ENCODE assay signal across 12 mouse cellular contexts in genomic region chr1:181395234-181395828, GRCm38 (mm10). TPM values are rescaled to one million over a fixed set of nuclear protein-coding genes. Genes with fewer than 3 reads are reported as not detected.
A peak's percentile ranks its signal among the peaks of the same experiment; 100 is the strongest.
DNase-seq lines count a peak whose midpoint lies in the region; ATAC-seq and TF ChIP-seq lines count a peak whose summit lies in the region.
"Had no signal": no experiment of that assay in that cellular context is flagged by ENCODE, and none has a peak within 500 bp of the region (broad histone marks: within the 10 kb centered on the region; RNA-seq: fewer than 3 reads in every experiment).

No protein-coding gene starts in this region.

- H3K4me3 ChIP-seq in C2C12 (ENCODE audit: insufficient read depth, poor library complexity, severe bottlenecking), result no peak overlapping the region

- no peak overlapping the region for H3ac ChIP-seq in C2C12 (ENCODE audit: control insufficient read depth, insufficient read length, low read depth)

- H3K79me3 ChIP-seq in C2C12 (ENCODE audit: low read depth), result no peaks in the 10 kb centered on the region

- H3K36me3 ChIP-seq in C2C12 (ENCODE audit: control insufficient read depth, insufficient read depth), result no peaks in the 10 kb centered on the region

- DNase-seq in adrenal gland, postnatal 36 days, result peak; percentile 20 to 33
- no peak for DNase-seq in adrenal gland, adult 8-10 months
- peak; percentile 11 to 21 for DNase-seq in monocyte, adult 2 months (ENCODE audit: low read depth in 1 of 2, low spot score in 2 of 2)
- DNase-seq in gastrocnemius, postnatal 10 days, result no peak
- no peak for DNase-seq in embryo, embryonic 10.5 days (ENCODE audit: low spot score)
- DNase-seq: cerebellum, adult 2 months; kidney, adult 2 months had no signal

- no peaks in the 10 kb centered on the region for H3K79me2 ChIP-seq in C2C12 (ENCODE audit: control insufficient read depth, insufficient read depth)

- peak; percentile 97 for ATAC-seq in granulocyte monocyte progenitor cell, adult 5-6 weeks (replicated peaks; ENCODE audit: poor library complexity, severe bottlenecking)
- ATAC-seq in activated CD4-positive, CD25-positive, alpha-beta regulatory T cell, adult 4 months, result no peak

- no peaks in the 10 kb centered on the region for H3K27me3 ChIP-seq in C2C12 (ENCODE audit: control insufficient read depth, insufficient read depth, insufficient read length)

- TF ChIP-seq CTCF in C2C12 (IDR thresholded peaks at IDR 0.05; ENCODE audit: control insufficient read depth, insufficient read depth, insufficient read length), result no peak

TF ChIP-seq in C2C12, 6 proteins besides CTCF, POLR2A, EP300 and RAD21:
- TF ChIP-seq CEBPB (IDR thresholded peaks at IDR 0.05; ENCODE audit: low read depth), result peak; percentile 26
- peak; percentile 18 for TF ChIP-seq USF1 (IDR thresholded peaks at IDR 0.05; ENCODE audit: low read depth)
- peak; percentile 81 for TF ChIP-seq MYOD1 (IDR thresholded peaks at IDR 0.05; ENCODE audit: control insufficient read depth, insufficient read length, low read depth)
- TF ChIP-seq FOSL1 (IDR thresholded peaks at IDR 0.05; ENCODE audit: insufficient read depth, low read length, poor library complexity, severe bottlenecking), result no peak

RNA-seq across cellular contexts. Expression of gene Cnih3, which starts 42.9 kb away (rescaled TPM):
- total RNA-seq in adrenal gland, postnatal 36 days (2021), result not detected
- total RNA-seq in adrenal gland, adult 8-10 months (2022), result under 1 TPM in 2 of 4 experiments, not detected in 2; 0.14 to 0.25 TPM
- 0.07 TPM for polyA plus RNA-seq in C2C12 (2012; fragmentation: generic; extraction: Trizol)
- total RNA-seq in granulocyte monocyte progenitor cell, adult 5-6 weeks (2014; fragmentation: Nextera tagmentation), result not detected in 2 replicates
- not detected in 2 replicates for total RNA-seq in granulocyte monocyte progenitor cell, adult 5-6 weeks (2017)
- polyA plus RNA-seq in activated CD4-positive, CD25-positive, alpha-beta regulatory T cell, adult 4 months (2017; shearing (Covaris generic)), result not detected
- total RNA-seq in gastrocnemius, postnatal 10 days (2021), result under 1 TPM; 0.18 to 0.42 TPM
- total RNA-seq: gastrocnemius, adult 8-10 months; liver, adult 2 months had no signal
- polyA plus RNA-seq: kidney, adult 2 months; liver, adult 2 months had no signal

Comparison
In these comparisons a context has a peak if more than half of its experiments do, and no peak if none do; other contexts are left out.
1. DNase-seq: peak in adrenal gland, postnatal 36 days (2 of 2) and monocyte, adult 2 months (2 of 2); none in adrenal gland, adult 8-10 months (single experiment), gastrocnemius, postnatal 10 days (single experiment) and embryo, embryonic 10.5 days (single experiment).